Mouse (Mus musculus) olfactory bulb, adult 2 months (tissue): ENCODE data around the gene Fam24b.

Source experiments
- CTCF ChIP-seq: fragments of 200-500 bp; IDR thresholded peaks from 2 replicates; pipeline ENCODE4 v1.5.1; 2012; ENCODE audit warnings: low read depth, mild to moderate bottlenecking, low read length, moderate library complexity; ENCODE audit not compliant: insufficient read depth
- POLR2A ChIP-seq: fragments of 200-500 bp; IDR thresholded peaks from 2 replicates; pipeline ENCODE4 v1.6.1; 2012; ENCODE audit warnings: mild to moderate bottlenecking, low read depth, low read length, moderate library complexity; ENCODE audit not compliant: insufficient read depth

GRCm38 (mm10) chr7:131322192-131322591, 7.1 kb downstream of the Fam24b start, which contains the start of gene Cuzd1:
- TF ChIP-seq CTCF (no peak), POLR2A (no peak)
